Mouse (Mus musculus) adrenal gland, postnatal 25 days (tissue): ENCODE data around the gene Ncapd3. TPM values are rescaled to one million over a fixed set of nuclear protein-coding genes. Genes with fewer than 3 reads are reported as not detected.
A peak's percentile ranks its signal among the peaks of the same experiment; 100 is the strongest.

ENCODE experiments used
- DNase-seq: peaks from one replicate; pipeline ENCODE4 v3.0.0; 2021; ENCODE audit warnings: mixed read lengths
- long read RNA-seq: library from polyadenylated mRNA; stranded (forward); transcript quantifications from one replicate; pipeline ENCODE4 v2.0.0, GENCODE M21; 2021
- total RNA-seq: library from RNA; stranded (reverse); gene quantifications from 2 replicates; pipeline ENCODE4 v1.2.3, GENCODE M21; 2021

The Ncapd3 gene
- 21.5 and 24.5 TPM in 2 replicates for total RNA-seq
- long read RNA-seq, partial matches to known transcripts = 1 of 1 reads
- long read RNA-seq, other reads (novel, unspliced or antisense) = 0 of 1 reads

- DNase-seq = peak; percentile 95
These were observed at the start of gene Ncapd3, which contains the start of gene Vps26b for GRCm38 (mm10) chr9:27029828-27030762. Gene Ncapd3 (plus strand): TSS chr9:27030175. Gene Vps26b (minus strand): TSS chr9:27030065.

- no peak for DNase-seq
These were observed 44.8 kb upstream of the Ncapd3 start for GRCm38 (mm10) chr9:26985090-26985613.

GRCm38 (mm10) chr9:26985668-26986277 is 44.2 kb upstream of the Ncapd3 start:
- no peak for DNase-seq

GRCm38 (mm10) chr9:26990181-26990580 is 39.8 kb upstream of the Ncapd3 start:
- no peak for DNase-seq

GRCm38 (mm10) chr9:26993118-26993517 is 36.9 kb upstream of the Ncapd3 start:
- no peak for DNase-seq

- DNase-seq = no peak
These were observed 36.1 kb upstream of the Ncapd3 start for GRCm38 (mm10) chr9:26993900-26994299.

GRCm38 (mm10) chr9:26997062-26997461 is 32.9 kb upstream of the Ncapd3 start:
- DNase-seq = no peak

- no peak for DNase-seq
These were observed 32.5 kb upstream of the Ncapd3 start for GRCm38 (mm10) chr9:26997501-26997900.

GRCm38 (mm10) chr9:26998669-26999460 is 31.1 kb upstream of the Ncapd3 start:
- no peak for DNase-seq

- DNase-seq = peak; percentile 94
These were observed 30.2 kb upstream of the Ncapd3 start, which contains the start of the genes Acad8 and Thyn1 for GRCm38 (mm10) chr9:26999461-27000395. Gene Acad8 (minus strand): TSS chr9:26999566. Gene Thyn1 (plus strand): TSS chr9:26999710.

- DNase-seq = no peak
These were observed 24.7 kb upstream of the Ncapd3 start for GRCm38 (mm10) chr9:27005231-27005630.

GRCm38 (mm10) chr9:27005933-27006332 is 24.0 kb upstream of the Ncapd3 start:
- DNase-seq = no peak

GRCm38 (mm10) chr9:27006866-27007265 is 23.1 kb upstream of the Ncapd3 start:
- DNase-seq = no peak

GRCm38 (mm10) chr9:27009231-27009630 is 20.7 kb upstream of the Ncapd3 start:
- DNase-seq = no peak

- DNase-seq = no peak
These were observed 18.4 kb upstream of the Ncapd3 start for GRCm38 (mm10) chr9:27011572-27011971.

- DNase-seq = no peak
These were observed 11.0 kb upstream of the Ncapd3 start for GRCm38 (mm10) chr9:27018961-27019360.

- DNase-seq = no peak
These were observed 6.3 kb upstream of the Ncapd3 start for GRCm38 (mm10) chr9:27023681-27024080.

- no peak for DNase-seq
These were observed 3.3 kb upstream of the Ncapd3 start for GRCm38 (mm10) chr9:27026708-27027107.

GRCm38 (mm10) chr9:27029022-27029827 is 750 bp upstream of the Ncapd3 start:
- peak; percentile 57 for DNase-seq

- no peak for DNase-seq
These were observed 757 bp downstream of the Ncapd3 start for GRCm38 (mm10) chr9:27030763-27031100.
